Mouse (Mus musculus) lung, postnatal 36 days (tissue): ENCODE measurements at regions not wholly inside any gene's neighbourhood (a gene's known extent, or its start where the extent isn't known, plus 50 kb on each side); places are given as distances from the start of the nearest gene placed in this dataset.

Experiments used
- DNase-seq: peaks from one replicate; pipeline ENCODE4 v3.0.0; 2022; ENCODE audit warnings: mixed read lengths

DNA sequence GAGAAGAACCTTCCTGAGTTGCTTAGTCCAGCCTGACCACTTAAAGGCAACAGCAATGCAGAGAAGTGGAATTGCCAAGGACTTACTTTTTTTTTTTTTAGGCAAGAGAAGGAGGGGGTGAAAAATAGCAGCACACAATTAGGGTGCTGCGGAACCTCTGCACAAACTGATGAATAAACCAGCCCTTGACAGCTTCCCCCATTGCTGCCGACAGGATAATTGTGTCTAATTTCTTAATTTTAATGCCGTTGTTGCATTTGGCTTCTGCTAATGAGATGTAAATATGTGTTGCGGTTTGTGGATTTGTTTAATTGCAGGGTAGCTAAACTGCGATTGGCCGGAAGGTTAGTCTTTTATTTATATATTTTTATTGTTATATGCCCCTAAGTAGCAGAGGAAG lies 157.5 kb upstream of the B3gat1 start:
- DNase-seq: no peak

DNA sequence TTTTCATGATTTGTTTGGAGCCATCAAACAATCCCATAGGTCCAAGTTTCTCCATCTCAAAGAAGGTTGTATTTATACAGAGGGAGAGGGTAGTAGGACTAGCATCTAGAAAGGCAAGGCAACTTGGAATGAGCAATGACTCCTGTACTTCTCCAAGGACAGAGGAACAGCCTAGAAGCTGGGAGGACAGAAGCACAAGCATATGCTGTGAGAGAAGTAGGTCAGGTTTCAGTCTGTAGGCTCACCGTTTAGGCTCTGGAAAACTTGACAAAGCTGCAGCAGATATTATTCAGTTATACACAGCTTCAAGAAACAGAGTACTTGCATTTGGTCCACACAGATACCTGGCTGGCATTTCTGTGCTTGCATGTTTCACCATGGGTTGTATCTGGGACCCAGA lies 131.5 kb upstream of the B3gat1 start:
- DNase-seq: no peak

DNA sequence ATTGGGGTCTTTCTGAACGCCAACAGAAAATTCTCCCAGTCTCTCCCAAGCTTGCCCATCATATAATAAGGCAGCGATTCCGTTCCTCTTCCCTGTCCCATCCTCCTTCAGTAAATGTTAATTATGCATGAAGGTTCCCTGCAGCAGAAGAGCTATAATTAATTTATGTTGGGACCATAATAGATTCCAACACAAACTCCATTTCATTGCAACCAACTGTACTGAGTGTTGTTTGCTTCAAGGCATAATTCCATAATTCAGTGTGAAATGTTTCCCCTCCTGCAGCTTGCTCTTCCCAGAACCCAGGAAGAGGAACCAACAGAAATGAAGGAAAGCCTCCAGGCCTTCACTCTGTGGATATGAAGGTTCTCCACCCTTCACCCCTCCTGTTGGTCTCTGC lies 129.0 kb upstream of the B3gat1 start:
- no peak for DNase-seq

GRCm38 (mm10) chr9:26611711-26612437 lies 121.7 kb upstream of the B3gat1 start:
- no peak for DNase-seq

- no peak for DNase-seq
Observed at GRCm38 (mm10) chr9:26622840-26623448, 110.6 kb upstream of the B3gat1 start.

DNA sequence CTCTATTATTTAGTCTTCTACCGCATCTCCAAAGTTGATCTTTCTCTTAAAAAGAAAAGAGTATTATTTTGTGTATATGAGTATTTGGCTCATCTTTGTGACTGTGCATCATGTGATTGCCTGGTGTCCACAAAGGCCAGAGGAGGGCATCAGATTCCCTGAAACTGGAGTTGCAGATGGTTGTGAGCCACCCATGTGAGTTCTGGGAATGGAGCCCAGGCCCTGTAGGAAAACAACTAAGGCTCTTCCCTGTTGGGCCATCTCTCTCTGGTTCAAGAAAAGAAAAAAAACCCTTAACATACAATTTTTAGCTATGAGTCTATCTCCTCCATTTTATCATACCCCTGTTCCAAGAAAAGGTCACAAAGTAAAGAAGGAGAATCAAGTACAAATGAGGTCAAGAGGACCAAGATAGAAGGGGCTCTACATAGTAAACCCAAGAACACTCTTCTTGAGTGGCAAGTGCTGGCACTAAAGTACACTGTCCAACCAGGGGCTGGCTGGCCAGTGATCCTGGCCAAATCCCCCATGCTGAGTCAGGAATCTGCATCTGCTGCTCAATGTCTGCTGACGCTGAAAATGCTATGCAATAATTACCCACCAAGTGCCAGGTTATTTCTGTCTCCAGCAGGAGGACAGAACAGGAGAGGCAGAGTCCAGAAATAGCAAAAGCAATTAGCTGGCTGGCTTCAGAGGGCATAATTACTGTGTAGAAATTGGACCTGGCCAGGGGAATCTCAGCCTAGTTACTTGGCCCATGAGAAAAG lies 108.2 kb upstream of the B3gat1 start:
- DNase-seq: no peak

DNA sequence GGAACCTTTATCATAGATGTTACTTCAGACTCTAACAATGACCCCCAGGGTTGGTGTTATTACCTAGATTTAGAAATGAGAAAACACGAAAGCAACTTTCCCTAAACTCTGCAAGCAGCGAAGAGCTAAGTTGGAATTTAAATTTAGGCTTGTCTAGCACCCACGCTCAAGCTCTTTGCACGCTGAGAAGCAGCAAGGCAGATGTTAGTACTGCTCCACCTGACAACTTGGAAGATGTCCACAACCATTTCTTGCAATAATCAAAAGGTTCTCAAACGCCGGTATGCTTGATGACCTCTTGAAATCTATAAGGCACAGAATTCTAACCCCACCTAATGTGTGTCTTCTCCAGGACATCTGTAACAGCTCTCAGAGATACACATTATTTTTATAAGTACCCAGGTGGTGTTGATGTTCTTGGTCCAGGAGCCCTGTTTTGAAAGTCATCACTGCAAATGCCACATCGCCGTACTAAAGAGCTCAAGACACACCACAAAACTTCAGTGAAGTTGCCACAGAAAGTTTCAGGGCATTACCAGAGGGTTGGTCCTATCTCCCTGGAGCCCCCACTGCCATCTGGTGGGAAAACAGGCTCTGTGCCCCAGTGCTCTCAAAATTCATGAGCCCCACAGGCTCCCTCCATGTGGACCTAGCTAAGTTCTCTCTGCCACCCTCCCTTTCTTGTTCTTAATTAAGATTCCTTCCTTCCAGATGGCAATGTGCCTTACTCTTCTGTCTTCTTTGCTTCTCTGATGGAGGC lies 100.5 kb upstream of the B3gat1 start:
- DNase-seq: no peak

DNA sequence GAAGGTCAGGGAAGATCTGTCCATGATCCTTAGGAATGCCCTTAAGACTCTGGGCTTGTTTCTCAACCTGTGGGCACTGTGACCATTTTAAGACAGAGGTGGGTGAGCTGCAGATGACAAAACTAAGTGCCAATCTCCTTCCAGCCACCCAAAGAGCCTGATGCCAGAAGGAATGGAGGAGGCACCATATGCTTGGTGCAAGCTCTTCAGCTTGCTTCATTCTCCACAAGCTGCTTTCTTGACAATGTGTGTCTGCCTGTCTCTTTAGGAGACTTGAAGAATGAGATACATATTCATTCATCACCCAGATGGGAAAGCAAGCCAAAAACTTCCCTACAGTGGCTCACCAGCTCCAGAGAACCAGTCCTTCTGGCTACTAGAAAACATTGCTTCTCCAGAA lies 98.3 kb upstream of the B3gat1 start:
- DNase-seq: no peak

DNA sequence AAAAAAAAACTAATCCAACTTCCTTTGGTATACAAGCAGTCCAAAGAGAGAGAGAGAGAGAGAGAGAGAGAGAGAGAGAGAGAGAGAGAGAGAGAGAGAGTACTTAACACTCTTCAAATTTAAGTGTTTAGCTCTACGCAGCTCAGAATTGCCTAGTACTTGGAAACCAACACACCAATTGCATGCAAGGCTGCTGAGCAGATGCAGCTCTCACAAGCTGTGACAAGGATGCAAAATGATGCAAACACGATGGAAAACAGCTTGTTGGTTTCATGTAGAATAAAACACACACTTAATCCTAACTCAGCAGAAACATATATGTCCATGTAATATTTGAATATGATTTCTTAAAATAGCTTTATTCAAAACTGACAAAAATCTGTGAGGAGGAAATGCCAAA lies 94.9 kb upstream of the B3gat1 start:
- no peak for DNase-seq

DNA sequence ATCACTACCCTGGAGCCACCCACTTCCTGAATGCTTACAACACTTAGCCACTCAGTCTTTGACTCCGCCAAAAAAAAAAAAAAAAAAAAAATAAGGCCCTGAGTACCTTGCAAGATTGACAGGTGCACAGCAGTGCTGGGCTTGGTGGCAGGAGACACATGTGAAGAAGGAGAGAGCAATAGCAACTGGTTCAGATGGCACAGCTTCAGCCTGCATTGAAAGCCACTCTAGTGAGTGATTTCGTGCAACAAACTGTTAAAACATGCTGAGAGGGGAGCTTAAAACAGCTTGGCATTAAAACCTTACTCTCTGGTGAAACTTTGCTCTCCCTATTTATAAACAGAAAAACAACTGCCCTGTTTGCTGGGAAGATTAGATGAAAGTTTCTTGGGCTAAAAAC lies 91.2 kb upstream of the B3gat1 start:
- DNase-seq: no peak

GRCm38 (mm10) chr9:26642831-26643230 lies 90.7 kb upstream of the B3gat1 start:
- no peak for DNase-seq

DNA sequence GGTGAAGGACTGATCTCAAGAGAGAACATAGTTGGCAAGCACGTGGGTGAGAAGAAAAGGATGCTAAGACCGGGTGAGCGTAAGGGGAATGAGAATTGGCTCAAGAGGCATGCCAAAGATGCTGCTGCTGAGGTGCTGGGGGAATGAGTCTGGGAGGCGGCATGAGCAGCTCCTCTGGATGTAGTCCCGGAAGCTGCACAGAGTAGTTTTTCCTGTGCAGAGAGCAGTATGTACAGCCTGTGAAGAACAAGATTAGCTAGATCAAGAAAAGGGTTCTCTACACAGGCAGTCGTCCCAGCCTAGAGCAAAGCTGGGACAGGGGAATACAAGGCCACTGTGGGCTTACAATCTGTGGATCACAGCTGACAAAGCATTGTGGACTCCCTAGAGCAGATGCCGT lies 84.0 kb upstream of the B3gat1 start:
- DNase-seq: no peak

DNA sequence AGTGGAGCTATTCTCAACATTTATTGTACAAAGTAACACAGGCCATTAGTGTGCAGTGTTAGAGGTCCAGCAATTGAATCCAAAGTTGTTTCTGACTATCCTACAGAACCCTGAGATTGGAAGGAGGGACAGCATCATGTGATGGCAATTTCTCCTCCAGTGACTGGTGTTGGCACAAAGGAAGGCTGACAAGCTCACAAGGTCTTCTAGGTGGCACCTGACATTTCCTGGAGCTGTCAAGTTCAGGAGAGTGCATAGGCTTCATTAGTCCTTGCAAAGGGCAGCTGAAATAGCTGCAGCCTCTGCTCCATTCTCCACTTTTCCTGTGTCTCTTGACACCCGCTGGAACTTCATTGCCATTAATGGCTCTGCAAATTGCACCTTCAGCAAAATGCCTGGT lies 80.6 kb upstream of the B3gat1 start:
- DNase-seq: no peak

GRCm38 (mm10) chr9:26659366-26659765 lies 74.2 kb upstream of the B3gat1 start:
- no peak for DNase-seq

GRCm38 (mm10) chr9:26663544-26663943 lies 70.0 kb upstream of the B3gat1 start:
- DNase-seq: no peak

DNA sequence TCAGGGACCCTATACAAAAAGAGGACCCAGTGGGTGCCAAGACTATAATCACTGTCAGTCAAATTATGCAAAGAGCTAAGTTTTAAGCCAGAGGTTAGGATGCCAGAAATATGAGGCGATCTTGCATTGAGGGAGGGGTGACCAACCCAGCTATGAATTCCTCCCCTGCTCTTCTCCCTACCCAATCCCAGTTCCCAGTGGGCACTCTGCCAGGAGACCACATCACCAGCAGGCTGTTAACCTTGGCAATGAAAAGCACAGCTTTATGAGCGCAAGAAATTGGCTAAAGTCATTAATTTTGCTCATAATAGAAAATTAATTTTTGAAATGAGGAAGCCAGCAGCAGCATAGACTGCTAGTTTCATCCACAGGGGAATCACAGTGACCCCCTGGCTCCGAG lies 65.7 kb upstream of the B3gat1 start:
- DNase-seq: no peak

DNA sequence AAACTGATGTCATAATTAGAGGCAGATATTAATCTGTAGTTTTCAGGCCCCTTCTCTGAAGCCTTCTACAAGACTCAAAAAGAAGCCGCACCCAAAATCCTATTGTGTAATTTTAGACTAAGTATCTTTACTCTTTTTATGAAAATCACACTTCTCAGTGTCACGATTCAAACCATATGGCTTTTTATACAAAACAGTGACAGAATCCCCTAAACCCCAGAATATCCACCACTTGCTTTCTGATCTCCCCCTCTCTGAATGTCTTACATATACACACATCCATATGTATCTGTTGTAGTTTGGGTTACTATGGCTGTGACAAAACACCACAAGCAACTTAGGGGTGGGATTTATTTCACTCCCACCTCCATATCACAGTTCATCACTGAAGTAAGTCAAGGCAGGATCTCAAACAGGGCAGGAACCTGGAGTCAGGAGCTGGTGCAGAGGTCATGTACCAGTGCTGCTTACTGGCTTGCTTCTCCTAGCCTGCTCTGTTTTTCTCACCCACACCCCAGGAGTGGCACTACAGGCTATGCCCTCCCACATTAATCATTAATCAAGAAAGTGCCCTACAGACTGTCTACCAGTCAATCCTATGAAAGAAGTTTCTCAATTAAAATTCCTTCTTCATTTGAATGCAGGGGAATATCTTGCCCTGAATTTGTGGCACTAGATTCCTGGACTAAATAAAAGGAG lies 59.3 kb upstream of the B3gat1 start:
- DNase-seq: no peak

- DNase-seq: no peak
Observed at GRCm38 (mm10) chr9:26678288-26678687, 55.2 kb upstream of the B3gat1 start.

- no peak for DNase-seq
Observed at GRCm38 (mm10) chr9:26681516-26681915, 52.0 kb upstream of the B3gat1 start.
